Mouse (Mus musculus) heart, adult 2 months (tissue): ENCODE measurements around the gene Ttc33. TPM values are rescaled to one million over a fixed set of nuclear protein-coding genes. Genes with fewer than 3 reads are reported as not detected.
A peak's percentile ranks its signal among the peaks of the same experiment; 100 is the strongest.

Source experiments
- DNase-seq, 2 experiments: peaks; one replicate each; pipeline ENCODE4 v3.0.0; 2021
- H3K27ac ChIP-seq: fragments of 200-600 bp; 2 replicates; pipeline ENCODE4 v1.8.1; 2022
- H3K27me3 ChIP-seq: fragments of 200-500 bp; 2 replicates; pipeline ENCODE4 v1.6.1; 2012; ENCODE audit warnings: mild to moderate bottlenecking, low read length, inconsistent platforms, mixed read lengths; ENCODE audit not compliant: control insufficient read depth, insufficient read depth
- H3K36me3 ChIP-seq: fragments of 200-500 bp; 2 replicates; pipeline ENCODE4 v1.6.1; 2012; ENCODE audit warnings: low read length, inconsistent platforms; ENCODE audit not compliant: control insufficient read depth, insufficient read depth
- H3K4me1 ChIP-seq: fragments of 200-500 bp; 2 replicates; pipeline ENCODE4 v1.6.1; 2011; ENCODE audit warnings: low read length; ENCODE audit not compliant: control insufficient read depth, insufficient read depth
- H3K4me3 ChIP-seq: fragments of 200-600 bp; 2 replicates; pipeline ENCODE4 v1.8.1; 2022
- H3K79me2 ChIP-seq: fragments of 200-500 bp; replicated peaks from 2 replicates; pipeline ENCODE4 v1.6.1; 2012; ENCODE audit warnings: mild to moderate bottlenecking, inconsistent platforms, low read length, moderate library complexity, mixed read lengths; ENCODE audit not compliant: control insufficient read depth, insufficient read depth
- H3K9ac ChIP-seq: fragments of 200-500 bp; 2 replicates; pipeline ENCODE4 v1.6.1; 2012; ENCODE audit warnings: low read depth, mild to moderate bottlenecking, control low read depth, inconsistent platforms, low read length, mixed read lengths
- CTCF ChIP-seq: fragments of 200-600 bp; IDR thresholded peaks from 2 replicates; pipeline ENCODE4 v1.8.1; 2022; ENCODE audit warnings: antibody characterized with exemption, mild to moderate bottlenecking, moderate library complexity
- EP300 ChIP-seq: fragments of 200-500 bp; IDR thresholded peaks from 2 replicates; pipeline ENCODE4 v1.6.1; 2011; ENCODE audit warnings: low read depth, low read length, control low read depth; ENCODE audit not compliant: insufficient read depth
- POLR2A ChIP-seq: fragments of 200-500 bp; IDR thresholded peaks from 2 replicates; pipeline ENCODE4 v1.6.1; 2011; ENCODE audit warnings: mild to moderate bottlenecking, low read depth, low read length, control low read depth; ENCODE audit not compliant: insufficient read depth
- WGBS: fragments of 180-500 bp; shearing (Covaris S2); methylation state at CpG from one replicate; pipeline ENCODE4 v1.1.7; 2018; 5-methylcytosine and 5-hydroxymethylcytosine counted together
- intact Hi-C: fragments of 180-260 bp; cut with DNase I; formaldehyde crosslinking; loops from one replicate; pipeline ENCODE4 v1.15.1; 2025
- polyA plus RNA-seq: library from polyadenylated mRNA; depleted of rRNA; stranded (reverse); fragments of >200 nt; gene quantifications from 2 replicates; pipeline ENCODE4 v1.2.3, GENCODE M21; 2012
- total RNA-seq, 2 experiments: library from RNA; stranded (reverse); gene quantifications; 2 replicates each; pipeline ENCODE4 v1.2.3; 2021

The Ttc33 gene
- total and polyA plus RNA-seq, 3 experiments, result 10.4 to 45.2 (median 37.5) TPM

DNA sequence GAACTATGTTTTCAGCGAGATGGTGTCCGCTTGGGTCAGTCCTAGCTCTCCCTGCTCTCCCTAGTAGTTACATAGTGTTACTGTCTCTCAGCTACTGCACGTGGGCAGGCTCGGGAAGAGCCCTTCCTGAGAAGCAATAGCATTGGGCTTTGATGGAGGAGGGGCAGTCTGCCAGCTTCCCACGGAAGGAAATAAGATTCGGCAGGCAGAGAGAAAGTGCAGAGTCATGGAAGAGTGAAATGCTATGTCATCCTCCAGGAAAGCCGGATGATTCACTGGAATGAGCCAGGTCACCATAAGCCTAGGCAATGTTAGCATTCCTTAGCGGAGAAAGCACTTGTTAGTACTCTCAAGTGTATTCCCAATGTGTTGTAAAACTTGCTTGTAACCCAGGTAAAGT lies 50.2 kb downstream of the Ttc33 start:
- intact Hi-C loops, result loop anchor here (5.0 kb wide), 2 partner anchors 847 to 972 kb away; no protein-coding TSS in a partner anchor
- no peaks in the 10 kb centered on the region for H3K27me3 ChIP-seq
- peak; percentile 29 for DNase-seq
- no peak overlapping the region for H3K9ac ChIP-seq
- peaks cover 8% of the 10 kb centered on the region for H3K36me3 ChIP-seq
- peaks cover 3% of the 10 kb centered on the region; the same call in 1 of the 2 replicates for H3K4me1 ChIP-seq
- H3K27ac ChIP-seq, result no peak overlapping the region
- H3K4me3 ChIP-seq, result peak overlapping the region; percentile 2; the same call in 1 of the 2 replicates
- WGBS, result 27% methylated on average over 8 of the region's 8 CpGs
- TF ChIP-seq CTCF (no peak), POLR2A (no peak), EP300 (no peak)
- H3K79me2 ChIP-seq, result no peaks in the 10 kb centered on the region

DNA sequence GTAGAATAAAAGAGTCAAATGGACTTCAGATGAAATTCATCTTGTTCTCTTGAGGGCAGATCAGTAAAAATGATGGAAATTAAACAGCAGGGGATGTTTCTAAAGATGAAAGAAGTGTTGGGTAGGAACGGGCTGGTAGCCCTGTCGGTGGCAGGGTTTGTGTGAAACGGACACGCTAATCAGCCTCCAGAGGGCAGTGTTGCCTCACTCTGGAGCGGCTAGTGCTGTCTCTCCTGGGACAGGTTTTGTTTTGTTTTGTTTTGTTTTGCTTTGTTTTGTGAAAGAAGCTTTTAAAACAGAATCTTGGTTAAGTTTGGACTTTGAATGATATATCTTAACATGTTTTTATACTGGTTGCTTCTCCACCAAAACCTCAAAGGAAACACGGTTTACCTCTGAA lies 51.2 kb downstream of the Ttc33 start:
- Histone ChIP-seq H3K27ac (no peak overlapping the region), H3K4me1 (peaks cover 3% of the 10 kb centered on the region; the same call in 1 of the 2 replicates), H3K4me3 (0 out of 2 replicates have a peak overlapping the region, but pooled peaks have one; percentile 15), H3K9ac (no peak overlapping the region), H3K79me2 (no peaks in the 10 kb centered on the region), H3K36me3 (peaks cover 8% of the 10 kb centered on the region), H3K27me3 (no peaks in the 10 kb centered on the region)
- intact Hi-C loops, result loop anchor here (1.0 to 5.0 kb wide), 3 partner anchors 679 to 971 kb away; no protein-coding TSS in a partner anchor
- TF ChIP-seq CTCF, result no peak; the same call in none of the 2 replicates
- TF ChIP-seq EP300, result peak; percentile 91
- 10% methylated on average over 6 of the region's 6 CpGs for WGBS
- DNase-seq, result peak; percentile 77 to 84

DNA sequence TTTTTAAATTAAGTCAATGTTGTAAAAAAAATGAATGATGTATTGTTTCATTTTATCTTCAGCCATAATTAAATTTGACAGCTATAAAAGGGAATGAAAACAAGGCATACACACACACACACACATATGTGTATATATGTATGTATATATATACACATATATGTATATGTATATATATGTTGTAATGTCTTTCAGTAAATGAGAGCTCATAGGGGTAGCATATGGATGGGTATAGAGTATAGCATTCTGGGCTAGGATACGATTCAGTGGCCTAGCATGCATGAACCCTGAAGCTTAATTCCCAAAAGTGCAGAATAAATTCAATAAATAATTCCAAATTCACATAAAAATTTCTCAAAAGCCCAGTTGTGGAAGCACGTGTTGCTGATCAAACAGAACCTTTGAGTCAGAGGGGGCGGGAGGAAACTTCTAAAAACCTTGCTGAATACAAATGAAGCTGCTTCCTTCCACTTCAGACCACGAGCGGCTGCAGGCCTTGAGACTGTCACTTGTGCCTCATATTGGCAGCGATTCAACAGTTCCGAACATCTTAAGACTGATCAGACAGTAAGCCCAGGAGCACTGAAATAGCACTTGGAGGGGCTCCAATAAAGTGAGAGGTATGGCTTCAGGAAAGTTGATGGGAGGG lies 51.8 kb downstream of the Ttc33 start:
- intact Hi-C loops, result loop anchor here (5.0 kb wide), 2 partner anchors 845 to 970 kb away; no protein-coding TSS in a partner anchor
- Histone ChIP-seq H3K27me3 (no peaks in the 10 kb centered on the region), H3K27ac (no peak overlapping the region; the same call in 1 of the 2 replicates), H3K4me1 (peaks cover 3% of the 10 kb centered on the region; the same call in 1 of the 2 replicates), H3K36me3 (peaks cover 8% of the 10 kb centered on the region), H3K9ac (no peak overlapping the region), H3K4me3 (peak overlapping the region; percentile 15; the same call in 1 of the 2 replicates), H3K79me2 (no peaks in the 10 kb centered on the region; the same call in 1 of the 2 replicates)
- no peak for TF ChIP-seq CTCF
- TF ChIP-seq POLR2A, result no peak
- TF ChIP-seq EP300, result no peak
- DNase-seq, result peak; percentile 18 to 27
- 34% methylated on average over 7 of the region's 7 CpGs for WGBS

DNA sequence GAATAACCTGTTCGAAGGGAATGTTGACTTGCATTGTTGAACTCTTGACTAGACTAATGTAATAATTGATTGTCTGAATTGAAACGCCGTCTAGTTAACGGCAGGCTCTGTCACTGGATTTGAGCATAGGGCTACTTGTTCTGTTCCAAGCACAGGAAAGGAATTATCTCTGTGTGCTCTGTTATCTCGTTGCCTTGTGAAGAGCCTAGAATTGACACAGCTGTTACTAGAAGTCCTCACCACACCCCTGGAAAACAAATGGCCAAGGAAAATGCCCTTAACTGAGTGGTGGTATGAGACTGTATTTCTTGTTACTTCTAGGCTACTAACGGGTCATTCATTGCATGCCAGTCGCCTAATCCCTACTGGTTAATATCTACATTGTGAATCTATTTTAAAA lies 52.7 kb downstream of the Ttc33 start:
- H3K27me3 ChIP-seq, result no peaks in the 10 kb centered on the region
- no peak for TF ChIP-seq EP300
- TF ChIP-seq POLR2A, result no peak
- no peak for TF ChIP-seq CTCF
- H3K36me3 ChIP-seq, result peaks cover 8% of the 10 kb centered on the region
- peaks cover 4% of the 10 kb centered on the region; the same call in 1 of the 2 replicates for H3K4me1 ChIP-seq
- intact Hi-C loops, result loop anchor here (5.0 kb wide), 2 partner anchors 844 to 969 kb away; no protein-coding TSS in a partner anchor
- H3K9ac ChIP-seq, result no peak overlapping the region
- no peak overlapping the region for H3K4me3 ChIP-seq
- no peak for DNase-seq
- 53% methylated on average over 7 of the region's 7 CpGs for WGBS
- H3K79me2 ChIP-seq, result no peaks in the 10 kb centered on the region; the same call in 1 of the 2 replicates
- H3K27ac ChIP-seq, result no peak overlapping the region; the same call in 1 of the 2 replicates

DNA sequence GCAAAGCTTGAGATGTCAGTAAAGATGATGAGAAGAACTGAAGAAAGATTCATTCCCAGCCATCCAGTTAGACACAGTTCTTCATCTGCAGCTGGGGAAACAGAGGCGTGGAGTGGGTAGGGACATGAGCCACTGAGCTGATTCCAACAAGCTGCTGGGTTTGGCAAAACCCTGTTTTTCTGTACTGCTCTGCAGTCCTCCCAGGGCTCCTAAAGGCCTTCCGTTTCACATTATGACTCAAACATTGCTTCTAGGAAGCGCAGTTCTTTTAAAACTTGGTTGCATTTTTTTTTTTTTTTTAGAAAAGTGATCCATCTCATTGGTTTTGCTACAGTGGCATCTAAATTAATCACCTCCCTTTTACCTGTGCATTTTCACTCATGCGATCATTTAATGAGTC lies 53.2 kb downstream of the Ttc33 start:
- H3K4me3 ChIP-seq, result no peak overlapping the region

DNA sequence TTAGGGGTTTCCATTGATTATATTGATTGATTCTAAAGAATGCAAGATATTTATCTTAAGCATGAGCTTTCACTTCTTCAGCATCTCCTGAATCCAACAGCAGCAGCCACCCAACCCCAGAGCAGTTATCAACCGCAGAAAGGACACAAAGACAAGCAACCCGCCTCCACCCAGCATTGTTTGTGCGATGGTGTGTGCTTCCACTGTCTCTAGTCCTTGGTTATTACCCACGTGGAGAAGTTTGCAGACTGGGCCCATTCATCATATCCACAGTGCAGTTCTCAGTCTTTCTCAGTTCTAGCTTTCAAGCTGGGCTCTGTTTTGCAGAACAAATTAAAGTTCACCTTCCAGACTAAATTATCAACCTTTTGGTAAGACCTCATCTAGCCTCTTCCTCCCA lies 54.0 kb downstream of the Ttc33 start:
- TF ChIP-seq EP300 (no peak), CTCF (no peak), POLR2A (no peak)
- Histone ChIP-seq H3K4me1 (peaks cover 4% of the 10 kb centered on the region; the same call in 1 of the 2 replicates), H3K36me3 (peaks cover 8% of the 10 kb centered on the region), H3K9ac (no peak overlapping the region), H3K79me2 (no peaks in the 10 kb centered on the region; the same call in 1 of the 2 replicates), H3K4me3 (peak overlapping the region; percentile 64), H3K27ac (peak overlapping the region; percentile 42; the same call in 1 of the 2 replicates), H3K27me3 (peaks cover 2% of the 10 kb centered on the region; the same call in 1 of the 2 replicates)
- DNase-seq, result no peak
- intact Hi-C loops, result loop anchor here (5.0 kb wide), 2 partner anchors 843 to 968 kb away; no protein-coding TSS in a partner anchor
- WGBS, result 42% methylated on average over 4 of the region's 4 CpGs

More for the DNA sequence above, 53.2 kb downstream of the Ttc33 start:
- no peak overlapping the region for H3K9ac ChIP-seq
- H3K36me3 ChIP-seq, result peaks cover 8% of the 10 kb centered on the region
- H3K27ac ChIP-seq, result peak overlapping the region; percentile 24; the same call in 1 of the 2 replicates
- peaks cover 4% of the 10 kb centered on the region; the same call in 1 of the 2 replicates for H3K4me1 ChIP-seq
- intact Hi-C loops, result loop anchor here (5.0 kb wide), 2 partner anchors 844 to 969 kb away; no protein-coding TSS in a partner anchor
- 73% methylated on average over 4 of the region's 4 CpGs for WGBS
- no peaks in the 10 kb centered on the region for H3K27me3 ChIP-seq
- TF ChIP-seq POLR2A, result no peak
- TF ChIP-seq EP300, result 0 out of 2 replicates have a peak, but pooled peaks have one; percentile 27
- no peak for TF ChIP-seq CTCF
- DNase-seq, result peak; percentile 50 to 59
- no peaks in the 10 kb centered on the region; the same call in 1 of the 2 replicates for H3K79me2 ChIP-seq
